Mouse (Mus musculus): ENCODE results near the gene Gal3st3.
"Not testable (repeated sequence)": the region's sequence is repeated elsewhere in the genome, so short reads cannot be mapped to it uniquely, and the experiment has no call there.

The Gal3st3 gene

DNA sequence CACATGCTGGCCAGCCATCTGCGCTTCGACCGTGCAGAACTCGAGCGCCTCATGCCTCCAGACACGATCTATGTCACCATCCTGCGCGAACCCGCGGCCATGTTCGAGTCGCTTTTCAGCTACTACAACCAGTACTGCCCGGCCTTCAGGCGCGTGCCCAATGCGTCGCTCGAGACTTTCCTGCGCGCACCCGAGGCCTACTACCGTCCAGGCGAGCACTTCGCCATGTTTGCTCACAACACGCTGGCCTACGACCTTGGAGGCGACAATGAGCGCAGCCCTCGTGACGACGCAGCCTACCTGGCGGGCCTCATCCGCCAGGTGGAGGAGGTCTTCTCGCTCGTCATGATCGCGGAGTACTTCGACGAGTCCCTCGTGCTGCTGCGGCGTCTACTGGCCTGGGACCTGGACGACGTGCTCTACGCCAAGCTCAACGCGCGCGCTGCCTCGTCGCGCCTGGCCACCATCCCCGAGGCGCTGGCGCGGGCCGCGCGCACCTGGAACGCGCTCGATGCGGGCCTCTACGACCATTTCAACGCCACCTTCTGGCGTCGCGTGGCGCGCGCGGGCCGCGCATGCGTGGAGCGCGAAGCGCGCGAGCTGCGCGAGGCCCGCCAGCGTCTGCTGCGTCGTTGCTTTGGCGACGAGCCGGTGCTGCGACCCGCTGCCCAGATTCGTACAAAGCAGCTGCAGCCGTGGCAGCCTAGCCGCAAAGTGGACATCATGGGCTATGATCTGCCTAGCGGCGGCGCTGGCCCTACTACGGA, 9.0 kb downstream of the Gal3st3 start:
- no peak for DNase-seq (ENCODE audit: low spot score)

DNA sequence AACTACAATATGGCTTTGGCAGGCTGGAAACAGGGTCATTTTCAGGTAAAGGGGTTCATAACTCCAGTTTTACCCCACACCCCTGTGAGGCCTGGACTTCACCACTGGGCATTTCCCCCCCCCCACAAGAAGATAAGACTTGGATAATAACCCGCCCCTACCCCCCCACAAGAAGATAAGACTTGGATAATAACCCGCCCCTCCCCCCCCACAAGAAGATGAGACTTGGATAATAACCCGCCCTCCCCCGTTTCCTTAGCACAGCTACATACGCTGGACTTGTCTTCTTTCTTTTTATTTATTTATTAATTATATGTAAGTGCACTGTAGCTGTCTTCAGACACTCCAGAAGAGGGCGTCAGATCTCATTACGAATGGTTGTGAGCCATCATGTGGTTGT, 10.9 kb downstream of the Gal3st3 start:
- DNase-seq (ENCODE audit: low spot score) = no peak

DNA sequence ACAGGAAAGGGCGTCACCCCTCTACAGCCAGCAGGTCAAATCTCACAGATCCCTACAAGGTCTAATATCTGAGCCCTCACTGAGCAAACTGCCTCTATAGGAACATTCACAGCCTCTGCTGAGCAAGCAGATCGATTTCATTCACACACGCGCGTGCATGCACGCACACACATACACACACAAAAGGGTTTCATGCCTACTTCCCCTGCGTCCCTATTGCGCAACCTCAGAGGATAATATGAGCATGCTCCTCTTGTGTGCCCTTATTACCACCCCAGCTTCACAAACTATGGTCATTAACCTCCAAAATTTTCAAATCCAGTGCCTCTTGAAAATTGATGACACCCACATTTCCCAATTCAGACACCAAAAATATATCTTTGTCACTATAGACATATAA, 15.1 kb downstream of the Gal3st3 start:
- no peak for DNase-seq (ENCODE audit: low spot score)

DNA sequence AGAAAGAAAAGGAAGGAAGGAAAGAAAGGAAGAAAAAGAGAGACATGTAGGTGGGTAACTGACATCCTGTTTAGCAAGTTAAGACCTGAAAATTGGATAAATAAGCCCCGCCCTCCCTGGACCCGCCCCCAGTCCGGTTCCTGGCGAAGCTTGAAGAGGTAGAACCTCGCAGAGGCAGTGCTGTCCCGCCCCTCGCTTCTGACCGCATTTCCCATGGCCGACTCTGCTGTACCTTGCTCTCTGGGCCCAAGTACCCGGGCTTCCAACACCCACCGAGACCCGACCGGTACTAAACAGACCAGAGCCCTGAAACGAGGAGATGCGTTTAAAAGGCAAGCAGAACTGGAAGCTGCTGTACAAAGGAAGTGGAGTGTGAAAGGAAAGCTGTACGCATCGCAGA, 25.7 kb downstream of the Gal3st3 start:
- no peak for DNase-seq (ENCODE audit: low spot score)

DNA sequence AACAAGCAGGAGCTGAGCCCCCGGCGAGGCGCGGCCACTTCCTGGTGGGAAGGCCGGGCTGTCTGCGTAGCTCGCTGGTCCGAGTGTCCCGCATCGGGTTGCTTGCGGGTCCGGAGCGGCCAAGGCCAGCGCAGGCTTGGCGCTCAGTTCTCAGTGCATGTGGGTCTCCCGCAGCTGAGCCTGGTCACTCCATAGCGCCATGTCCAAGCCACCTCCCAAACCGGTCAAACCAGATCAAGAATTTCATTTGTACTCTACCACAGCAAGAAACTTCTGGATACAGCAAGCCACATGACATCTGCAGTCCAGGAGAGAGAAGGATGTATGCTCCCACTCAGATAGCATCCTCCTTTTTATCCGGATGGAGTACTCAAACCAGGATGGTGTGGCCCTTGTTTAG, 29.8 kb downstream of the Gal3st3 start:
- DNase-seq (ENCODE audit: low spot score) = no peak

DNA sequence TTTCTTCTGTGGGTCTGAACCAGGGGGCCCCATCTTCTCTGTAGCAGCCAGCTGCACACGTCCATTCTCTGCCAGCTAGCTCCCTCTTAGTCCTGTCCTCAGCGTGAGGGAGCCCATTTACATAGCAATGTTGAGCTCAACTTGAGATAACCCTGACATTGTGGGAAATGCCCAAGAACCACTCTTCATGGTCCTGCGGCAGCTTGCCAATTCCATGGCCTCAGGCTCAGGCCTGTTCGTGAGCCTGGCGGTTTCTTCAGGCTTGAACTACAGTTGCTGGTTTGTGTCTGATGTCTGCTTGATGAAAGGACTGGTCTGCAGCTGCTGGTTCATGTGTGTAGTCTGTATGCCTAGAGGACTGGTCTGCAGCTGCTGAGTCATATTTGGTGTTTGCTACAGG, 36.6 kb downstream of the Gal3st3 start:
- no peak for DNase-seq (ENCODE audit: low spot score)

DNA sequence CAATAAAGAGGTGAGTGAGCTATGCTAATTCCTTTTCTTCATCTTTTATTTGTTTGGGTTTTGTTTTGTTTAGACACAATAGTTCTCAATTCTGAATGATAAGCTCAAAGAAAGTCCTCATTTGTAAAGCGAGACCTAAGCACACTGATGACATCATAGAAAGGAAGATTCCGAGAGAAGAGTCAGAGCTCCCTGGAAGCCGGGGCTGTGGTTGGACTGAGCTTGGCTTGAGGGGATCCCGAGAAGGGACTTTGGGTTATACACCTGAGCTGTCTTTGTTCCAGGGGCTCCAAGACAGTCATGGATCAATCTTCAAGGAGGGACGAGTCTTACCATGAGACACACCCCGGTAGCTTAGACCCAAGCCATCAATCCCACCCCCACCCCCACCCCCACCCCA, 37.3 kb downstream of the Gal3st3 start, which contains the start of gene Catsper1:
TSS of gene Catsper1 (plus strand) at position 301 of the 400 bp plus-strand sequence.
- DNase-seq (ENCODE audit: low spot score) = no peak

DNA sequence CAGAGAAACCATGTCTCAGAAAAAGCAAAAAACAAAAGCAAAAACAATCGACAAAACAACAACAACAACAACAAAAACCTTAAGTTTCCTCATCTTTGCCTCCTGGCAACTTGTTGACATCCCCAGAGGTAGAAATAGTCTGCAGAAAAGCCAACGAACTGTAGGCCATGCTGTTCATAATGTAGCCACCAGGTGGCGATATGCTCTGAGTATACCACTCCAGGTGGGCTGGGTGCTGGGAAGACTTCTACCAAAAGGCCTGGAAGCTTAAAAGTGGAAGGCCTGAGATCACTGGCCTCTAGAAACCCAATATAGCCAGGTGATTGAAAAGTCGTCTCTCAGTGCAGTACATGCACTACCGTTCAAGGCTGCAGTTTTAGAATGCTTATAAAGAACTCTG, 39.8 kb downstream of the Gal3st3 start:
- peak; percentile 73 for DNase-seq (ENCODE audit: low spot score)

DNA sequence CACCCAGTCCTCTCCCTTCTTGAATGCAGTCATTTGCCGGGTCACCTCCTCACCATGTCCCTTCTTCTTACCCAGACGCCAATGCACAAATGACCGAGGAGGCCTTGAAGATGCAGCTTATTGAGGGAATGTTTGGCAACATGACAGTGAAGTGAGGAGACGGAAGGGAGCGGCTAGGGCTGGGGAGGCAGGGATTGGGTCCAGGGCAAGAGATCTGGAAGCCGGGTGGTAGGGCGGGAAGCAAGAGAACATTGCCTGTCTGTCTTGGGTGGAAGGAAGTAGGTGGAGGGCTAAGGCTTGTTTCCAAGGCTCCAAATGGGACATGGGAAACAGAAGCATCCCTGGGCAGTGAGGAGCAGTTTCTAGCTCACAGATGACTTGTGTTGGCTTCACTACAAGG, 43.2 kb downstream of the Gal3st3 start:
- no peak for DNase-seq (ENCODE audit: low spot score)

DNA sequence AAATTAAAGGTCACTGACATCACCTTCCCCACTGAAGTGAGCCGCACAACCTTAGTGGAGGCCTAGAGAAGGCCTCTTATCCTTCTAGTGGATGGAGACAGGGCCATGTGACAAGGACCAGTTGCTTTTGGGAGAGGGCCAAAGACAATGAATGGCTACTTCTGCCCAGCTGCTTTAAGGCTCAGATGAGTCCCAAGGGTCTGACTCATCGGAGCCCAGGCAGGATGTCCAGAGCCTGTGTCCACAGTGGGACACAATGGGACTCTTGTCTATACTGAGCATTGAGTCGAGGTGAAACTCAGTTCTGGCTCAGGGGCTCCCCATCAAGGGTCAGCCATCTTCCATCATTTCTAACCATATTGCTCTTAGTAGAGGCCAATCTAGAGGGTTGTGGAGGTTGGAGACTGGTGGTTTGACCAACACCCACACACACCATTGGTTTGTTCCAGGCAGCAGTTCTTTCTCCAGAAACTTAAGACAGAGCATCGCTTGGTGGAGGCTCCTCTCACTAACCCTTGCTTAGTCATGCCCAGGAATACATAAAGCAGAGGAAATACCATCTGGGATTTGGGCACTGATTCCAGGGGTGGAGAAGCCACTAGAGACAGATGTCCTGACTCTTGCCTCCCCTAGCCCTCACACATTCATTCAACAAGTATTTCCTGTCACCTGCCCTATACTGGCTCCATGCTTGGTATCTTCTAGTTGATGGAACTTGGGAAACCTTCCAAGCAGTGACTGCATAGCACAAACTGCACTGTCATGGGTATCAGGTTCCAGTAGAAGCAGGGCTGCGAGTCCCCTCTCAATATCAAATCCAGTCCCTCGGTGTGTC, 47.4 kb downstream of the Gal3st3 start:
- DNase-seq (ENCODE audit: low spot score) = no peak

DNA sequence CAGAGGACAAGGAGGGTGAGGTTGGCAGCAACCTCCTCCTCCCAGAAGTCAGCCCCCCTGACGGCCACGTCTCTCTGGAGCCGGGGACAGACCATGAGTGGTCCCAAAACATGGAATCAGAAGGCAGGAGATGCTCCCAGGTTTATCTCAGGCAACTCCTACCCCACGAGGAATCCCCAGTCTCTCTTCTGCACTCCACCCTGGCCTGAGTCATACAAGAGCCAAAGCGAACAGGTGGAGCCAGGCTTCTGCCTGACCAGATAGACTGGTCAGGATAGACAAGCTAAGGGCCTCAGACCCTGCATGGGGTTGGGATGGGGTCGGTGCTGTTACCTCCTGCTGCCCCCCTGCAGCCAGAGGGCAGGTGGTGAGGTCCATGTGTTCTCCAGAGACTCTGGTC, 49.9 kb downstream of the Gal3st3 start:
- no peak for DNase-seq (ENCODE audit: low spot score)

DNA sequence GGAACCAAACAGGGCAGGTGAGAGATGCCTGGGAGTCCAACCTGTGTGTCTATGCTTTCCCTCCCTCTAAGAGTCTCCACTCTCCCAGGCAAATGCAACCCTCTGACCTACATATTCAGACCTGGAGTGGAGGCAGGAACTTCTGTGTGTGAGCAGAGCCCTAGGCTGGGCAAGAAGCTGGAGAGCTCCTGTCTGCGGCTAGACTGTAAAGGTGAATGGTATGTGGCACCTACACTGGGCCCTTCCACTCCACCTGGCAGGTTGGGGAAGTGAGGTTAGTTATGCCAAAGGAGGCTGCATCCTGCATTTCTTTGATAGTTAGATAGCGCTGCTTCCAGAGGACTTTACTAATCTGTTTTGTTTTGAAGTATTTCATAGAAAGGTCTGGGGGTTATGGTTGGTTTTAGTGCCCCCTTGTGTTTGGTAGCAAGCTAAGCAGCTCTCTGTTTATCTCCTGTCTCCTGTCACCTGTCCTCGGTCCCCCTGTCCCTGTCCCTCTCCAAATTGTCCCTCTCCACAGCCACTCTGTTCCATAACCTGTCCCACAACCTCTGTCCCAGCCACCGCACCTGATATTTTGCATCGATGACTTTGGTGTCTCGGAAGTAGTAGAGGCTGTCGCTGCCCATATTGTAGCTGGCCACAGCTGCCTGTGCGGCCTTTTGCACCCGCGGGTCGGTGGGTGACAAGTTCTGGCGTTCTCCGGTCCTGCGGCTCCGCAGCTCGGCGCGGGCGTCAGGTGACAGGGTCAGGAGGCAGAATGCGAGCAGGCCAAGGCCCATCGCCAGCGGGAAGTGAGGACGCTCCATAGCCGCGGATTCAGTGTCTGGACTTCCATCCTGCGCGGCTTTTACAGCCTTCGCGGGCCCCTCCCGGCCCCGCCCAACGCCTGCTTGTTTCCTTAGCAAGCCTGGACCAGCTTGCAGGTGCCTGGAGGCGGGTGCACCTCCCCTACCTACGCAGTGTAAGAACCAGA, 50.7 kb downstream of the Gal3st3 start:
- DNase-seq (ENCODE audit: low spot score) = peak; percentile 9

DNA sequence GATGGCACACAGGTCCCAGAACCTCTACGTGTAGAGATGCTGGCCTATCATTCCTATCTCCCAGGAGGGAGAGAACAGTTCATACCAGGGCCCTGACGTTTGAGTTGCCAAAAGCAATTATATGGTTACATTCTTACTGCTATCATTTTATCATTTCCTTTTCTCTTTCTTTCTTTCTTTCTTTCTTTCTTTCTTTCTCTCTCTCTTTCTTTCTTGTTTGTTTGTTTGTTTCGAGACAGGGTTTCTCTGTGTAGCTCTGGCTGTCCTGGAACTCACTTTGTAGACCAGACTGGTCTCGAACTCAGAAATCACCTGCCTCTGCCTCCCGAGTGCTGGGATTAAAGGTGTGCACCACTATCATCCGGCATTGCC, 51.4 kb downstream of the Gal3st3 start, which contains the start of gene Cst6:
TSS of gene Cst6 (minus strand) at position 73 of the 372 bp plus-strand sequence.
- not testable (repeated sequence) for DNase-seq (ENCODE audit: low spot score)

DNA sequence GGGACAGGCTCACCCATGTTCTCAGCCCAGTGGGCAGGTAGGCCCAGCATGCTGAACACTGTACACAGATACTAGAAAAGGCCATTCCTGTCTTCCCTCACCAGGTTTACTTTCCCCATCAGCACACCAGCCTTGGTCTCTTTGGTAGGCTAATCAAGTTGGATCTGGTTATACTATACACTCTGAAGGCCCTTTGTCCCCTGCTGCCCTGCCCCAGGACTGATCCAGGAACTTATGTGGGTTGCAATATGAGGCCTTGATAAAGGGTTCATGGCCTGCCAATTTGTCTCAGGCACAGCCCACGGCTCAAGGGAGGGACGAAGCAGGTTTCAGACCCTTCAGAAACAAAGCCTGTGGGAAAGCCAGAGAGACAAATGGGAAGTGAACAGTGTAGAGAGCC, 55.5 kb downstream of the Gal3st3 start:
- no peak for DNase-seq (ENCODE audit: low spot score)

DNA sequence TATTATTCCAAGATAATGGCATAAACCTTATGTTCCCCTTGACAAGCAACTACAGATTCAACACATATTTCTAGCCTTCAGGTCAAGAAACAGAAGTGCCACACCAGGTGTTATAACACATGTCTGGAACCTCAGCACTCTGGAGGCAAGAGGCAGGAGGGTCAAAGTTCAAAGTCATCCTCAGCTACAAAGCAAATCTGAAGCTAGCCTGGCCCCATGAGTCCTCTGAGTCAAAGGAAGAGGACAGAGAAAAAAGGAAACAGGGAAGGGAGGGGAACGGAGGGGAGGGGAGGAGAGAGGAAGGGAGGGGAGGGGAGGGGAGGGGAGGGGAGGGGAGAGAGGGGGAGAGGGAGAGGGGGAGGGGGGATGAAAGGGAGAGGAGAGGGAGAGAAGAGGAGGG, 57.9 kb downstream of the Gal3st3 start:
- no peak for DNase-seq (ENCODE audit: low spot score)

Measured in ovary, postnatal 14 days (tissue).